Mouse (Mus musculus) myocyte (in vitro differentiated cells): Measurements from ENCODE around the gene Map3k12. TPM values are rescaled to one million over a fixed set of nuclear protein-coding genes. Genes with fewer than 3 reads are reported as not detected.

Source experiments
- H3K27me3 ChIP-seq: one replicate; pipeline ENCODE4 v1.6.1; 2011; ENCODE audit not compliant: control insufficient read depth, insufficient read depth, insufficient read length
- H3K36me3 ChIP-seq: one replicate; pipeline ENCODE4 v1.6.1; 2011; ENCODE audit not compliant: control insufficient read depth, insufficient read depth
- H3K4me2 ChIP-seq: one replicate; pipeline ENCODE4 v1.6.1; 2011; ENCODE audit warnings: low read depth, control low read depth
- H3K4me3 ChIP-seq: one replicate; pipeline ENCODE4 v1.5.1; 2011; ENCODE audit warnings: mild to moderate bottlenecking, control low read depth, moderate library complexity
- H3K79me2 ChIP-seq: one replicate; pipeline ENCODE4 v1.6.1; 2011; ENCODE audit not compliant: control insufficient read depth, insufficient read depth
- H3ac ChIP-seq: one replicate; pipeline ENCODE4 v1.6.1; 2011; ENCODE audit not compliant: control insufficient read depth, insufficient read length
- CEBPB ChIP-seq: IDR thresholded peaks from 2 replicates; pipeline ENCODE4 v1.6.1; 2011; ENCODE audit warnings: mild to moderate bottlenecking, moderate library complexity; ENCODE audit not compliant: poor library complexity, insufficient read depth, severe bottlenecking
- E2F4 ChIP-seq: IDR thresholded peaks from one replicate; pipeline ENCODE4 v1.6.1; 2011; ENCODE audit warnings: mild to moderate bottlenecking, control low read depth, moderate library complexity; ENCODE audit not compliant: insufficient read depth
- MAX ChIP-seq: IDR thresholded peaks from one replicate; pipeline ENCODE4 v1.6.1; 2011; ENCODE audit warnings: low read depth, mild to moderate bottlenecking, control low read depth
- MYOD1 ChIP-seq, 3 experiments: IDR thresholded peaks; one replicate each; pipeline ENCODE4 v1.6.1; 2011; ENCODE audit warnings: control low read depth in 2 of 3, low read depth in 2 of 3, mild to moderate bottlenecking in 2 of 3, moderate library complexity in 1 of 3; ENCODE audit not compliant: insufficient read length in 2 of 3, control insufficient read depth in 1 of 3
- MYOG ChIP-seq, 3 experiments: IDR thresholded peaks; one replicate each; pipeline ENCODE4 v1.6.1; 2011; ENCODE audit warnings: control low read depth in 2 of 3, low read depth in 2 of 3, mild to moderate bottlenecking in 2 of 3; ENCODE audit not compliant: insufficient read length in 2 of 3, control insufficient read depth in 1 of 3, insufficient read depth in 1 of 3
- POLR2A ChIP-seq: IDR thresholded peaks from one replicate; pipeline ENCODE4 v1.6.1; 2011; ENCODE audit warnings: low read depth, mild to moderate bottlenecking, control low read depth, moderate library complexity; ENCODE audit not compliant: insufficient read length
- POLR2AphosphoS2 ChIP-seq: IDR thresholded peaks from one replicate; pipeline ENCODE4 v1.6.1; 2011; ENCODE audit warnings: low read depth, control low read depth; ENCODE audit not compliant: insufficient read length
- REST ChIP-seq: IDR thresholded peaks from one replicate; pipeline ENCODE4 v1.6.1; 2011; ENCODE audit warnings: mild to moderate bottlenecking, control low read depth, moderate library complexity; ENCODE audit not compliant: insufficient read depth, insufficient read length
- SRF ChIP-seq: IDR thresholded peaks from one replicate; pipeline ENCODE4 v1.6.1; 2011; ENCODE audit warnings: low read depth; ENCODE audit not compliant: control insufficient read depth, insufficient read length
- TCF12 ChIP-seq: IDR thresholded peaks from one replicate; pipeline ENCODE4 v1.6.1; 2011; ENCODE audit warnings: mild to moderate bottlenecking, control low read depth; ENCODE audit not compliant: poor library complexity, insufficient read depth, severe bottlenecking
- TCF3 ChIP-seq: IDR thresholded peaks from one replicate; pipeline ENCODE4 v1.6.1; 2011; ENCODE audit warnings: low read depth, control low read depth; ENCODE audit not compliant: insufficient read length
- USF1 ChIP-seq: IDR thresholded peaks from one replicate; pipeline ENCODE4 v1.6.1; 2011; ENCODE audit warnings: low read depth, mild to moderate bottlenecking, control low read depth, moderate library complexity
- polyA plus RNA-seq: library from polyadenylated mRNA; unstranded; fragments of >200 nt; fragmentation: generic; extraction: Trizol; gene quantifications from one replicate; pipeline ENCODE4 v1.2.1, GENCODE M21; 2012; ENCODE audit warnings: missing spikeins

The Map3k12 gene
- polyA plus RNA-seq, 1 experiment = 5.9 TPM

DNA sequence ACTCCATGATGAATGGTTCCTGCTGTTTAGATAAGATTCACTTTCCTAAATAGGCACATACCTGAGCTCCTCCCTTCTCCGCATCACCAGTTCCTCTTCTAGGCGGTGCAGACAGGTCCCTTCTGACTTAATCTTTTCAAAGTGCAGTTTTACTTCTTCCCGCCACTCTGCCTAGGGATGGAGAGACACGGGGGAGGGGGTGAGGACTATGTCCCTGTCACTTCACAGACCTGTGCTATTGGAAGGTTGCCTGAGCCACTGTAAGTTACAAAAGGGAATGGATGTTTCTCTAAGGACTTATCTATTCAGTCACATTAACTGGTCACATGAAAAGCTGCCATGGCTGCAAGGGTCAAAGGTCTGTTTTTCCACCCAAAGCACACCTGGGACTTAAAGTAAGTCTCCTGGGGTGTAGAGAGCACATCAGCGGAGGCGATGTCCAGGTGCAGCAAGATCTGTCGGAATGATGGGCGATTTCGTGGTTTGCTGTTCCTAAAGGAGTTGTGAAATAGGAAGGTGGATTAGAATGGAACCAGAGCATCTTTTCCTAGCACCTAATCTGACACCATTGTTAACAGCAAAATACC, 14.5 kb downstream of the Map3k12 start:
- no peaks in the 10 kb centered on the region for H3K27me3 ChIP-seq
- TF ChIP-seq USF1 (no peak), REST (no peak), TCF12 (no peak), POLR2AphosphoS2 (peak; percentile 35)
- no peak overlapping the region for H3K4me3 ChIP-seq
- no peak overlapping the region for H3ac ChIP-seq
- H3K36me3 ChIP-seq = peaks cover 74% of the 10 kb centered on the region
- peaks cover 6% of the 10 kb centered on the region for H3K79me2 ChIP-seq
- H3K4me2 ChIP-seq = no peak overlapping the region

DNA sequence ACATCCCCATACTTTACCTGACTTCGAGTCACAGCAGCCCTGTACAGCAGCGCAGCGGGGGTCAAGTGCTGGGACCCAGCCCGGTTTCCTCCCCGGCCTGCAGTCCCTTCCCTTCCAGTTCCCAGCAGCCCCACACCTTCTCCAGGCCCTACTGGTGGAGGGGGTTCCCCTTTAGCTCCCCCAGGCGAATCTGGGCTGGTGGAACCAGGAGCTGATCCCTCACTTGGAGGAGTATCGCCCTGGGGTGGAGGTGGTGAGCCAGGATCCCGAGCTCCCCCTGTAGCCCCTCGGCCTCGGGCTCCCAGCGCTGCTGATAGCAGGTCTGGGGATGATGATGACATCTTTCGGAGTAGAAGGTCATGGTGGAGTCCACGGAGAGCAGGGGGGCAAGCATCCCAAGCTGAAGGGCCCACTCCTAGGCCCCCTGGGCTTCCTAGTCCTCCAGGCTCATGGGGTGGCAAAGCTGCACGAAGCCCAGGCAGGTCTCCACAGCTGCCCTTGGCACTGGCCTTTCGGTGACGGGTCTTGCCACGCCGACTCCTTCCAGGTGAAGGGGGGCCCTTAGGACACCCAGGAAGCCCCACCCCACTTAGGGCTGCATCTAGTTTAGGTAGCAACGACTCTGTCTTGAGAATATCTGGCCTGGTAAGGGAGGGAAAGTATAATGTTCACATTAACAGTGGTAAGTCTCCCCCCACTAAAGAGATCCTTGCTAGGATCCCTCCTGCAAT, 15.6 kb downstream of the Map3k12 start:
- Histone ChIP-seq H3K4me2 (no peak overlapping the region), H3K27me3 (no peaks in the 10 kb centered on the region), H3K36me3 (peaks cover 85% of the 10 kb centered on the region), H3K4me3 (no peak overlapping the region), H3K79me2 (peaks cover 14% of the 10 kb centered on the region), H3ac (no peak overlapping the region)
- peak; percentile 61 for TF ChIP-seq POLR2AphosphoS2
- TF ChIP-seq TCF3 = no peak
- no peak for TF ChIP-seq MYOG (IDR thresholded peaks at IDR 0.05; ENCODE audit: control insufficient read depth in 1 of 3, insufficient read depth in 1 of 3, insufficient read length in 2 of 3, low read depth in 2 of 3)
- no peak for TF ChIP-seq TCF12

DNA sequence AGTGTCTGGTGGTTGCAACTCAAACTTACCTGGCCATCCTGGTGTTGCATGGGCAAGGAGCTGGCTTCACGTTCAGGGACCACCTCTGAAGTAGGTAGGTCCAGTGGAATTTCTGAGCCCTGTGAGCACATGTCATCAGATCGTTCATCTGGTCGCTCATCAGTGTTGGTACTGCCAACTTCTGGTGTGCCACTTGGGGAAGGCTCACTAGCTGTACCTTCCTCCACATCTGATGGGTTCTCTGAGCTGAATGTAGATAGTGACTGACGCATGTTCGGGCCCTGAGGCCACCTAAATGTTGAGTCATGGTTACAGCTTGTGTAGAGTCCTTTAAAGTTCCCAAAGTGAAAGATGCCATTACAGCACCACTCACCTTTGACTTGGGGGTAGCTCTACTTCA, 16.4 kb downstream of the Map3k12 start:
- Histone ChIP-seq H3K36me3 (peaks cover 93% of the 10 kb centered on the region), H3K4me2 (no peak overlapping the region), H3K27me3 (no peaks in the 10 kb centered on the region), H3ac (no peak overlapping the region), H3K79me2 (peaks cover 21% of the 10 kb centered on the region), H3K4me3 (no peak overlapping the region)
- TF ChIP-seq POLR2AphosphoS2 (peak; percentile 81), USF1 (no peak)

DNA sequence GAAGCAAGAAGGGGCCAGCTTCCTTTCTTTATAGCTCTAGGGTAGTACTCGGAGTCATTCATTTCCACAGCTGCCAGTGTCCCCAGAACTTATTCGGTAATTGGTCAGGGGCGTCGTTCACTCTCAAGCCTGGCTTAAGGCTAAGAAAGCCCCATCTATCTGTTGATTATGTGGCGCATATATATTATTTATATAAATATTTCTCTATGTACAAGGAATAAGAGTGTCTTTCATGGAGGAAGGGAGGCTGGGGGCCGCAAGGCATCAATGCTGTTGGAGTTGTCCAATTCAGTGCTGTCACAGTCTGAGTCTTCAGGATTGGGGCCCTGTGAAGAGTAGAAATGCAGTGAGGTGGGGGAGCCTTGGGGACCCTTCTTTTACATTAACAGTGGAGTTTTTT, 17.0 kb downstream of the Map3k12 start:
- TF ChIP-seq TCF12 (no peak), POLR2AphosphoS2 (peak; percentile 16), E2F4 (no peak), POLR2A (no peak), USF1 (no peak), TCF3 (no peak), MYOD1 (IDR thresholded peaks at IDR 0.05; ENCODE audit: control insufficient read depth in 1 of 3, insufficient read length in 2 of 3, low read depth in 2 of 3) (no peak), REST (no peak), CEBPB (no peak)
- H3K4me3 ChIP-seq = no peak overlapping the region
- H3K36me3 ChIP-seq = peaks cover 98% of the 10 kb centered on the region
- H3ac ChIP-seq = no peak overlapping the region
- peaks cover 28% of the 10 kb centered on the region for H3K79me2 ChIP-seq
- H3K27me3 ChIP-seq = no peaks in the 10 kb centered on the region
- no peak overlapping the region for H3K4me2 ChIP-seq

DNA sequence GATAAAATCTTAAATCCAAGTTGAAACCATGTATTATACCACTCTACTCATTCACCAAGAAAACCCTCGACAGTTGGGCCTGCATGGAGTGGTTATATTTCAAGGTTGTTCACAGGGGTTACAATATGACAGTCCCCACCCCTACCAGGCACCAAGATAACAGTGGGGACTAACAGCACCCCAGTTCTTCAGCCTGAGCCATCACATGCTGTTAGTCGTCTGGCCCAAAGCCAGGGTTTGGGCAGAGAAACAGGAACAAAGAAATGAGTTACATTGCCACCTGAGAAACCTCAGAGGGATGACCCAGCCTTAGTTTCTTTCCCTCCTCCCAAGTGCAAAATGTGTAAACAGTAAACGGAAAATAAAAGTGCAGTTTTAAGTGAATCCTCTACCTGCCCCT, 17.5 kb downstream of the Map3k12 start:
- H3K27me3 ChIP-seq = no peaks in the 10 kb centered on the region
- no peak overlapping the region for H3ac ChIP-seq
- TF ChIP-seq CEBPB (no peak), POLR2A (no peak), REST (no peak), SRF (no peak), TCF3 (no peak), MYOG (IDR thresholded peaks at IDR 0.05; ENCODE audit: control insufficient read depth in 1 of 3, insufficient read depth in 1 of 3, insufficient read length in 2 of 3, low read depth in 2 of 3) (no peak), E2F4 (no peak), MAX (no peak), USF1 (no peak), MYOD1 (IDR thresholded peaks at IDR 0.05; ENCODE audit: control insufficient read depth in 1 of 3, insufficient read length in 2 of 3, low read depth in 2 of 3) (no peak), POLR2AphosphoS2 (no peak)

DNA sequence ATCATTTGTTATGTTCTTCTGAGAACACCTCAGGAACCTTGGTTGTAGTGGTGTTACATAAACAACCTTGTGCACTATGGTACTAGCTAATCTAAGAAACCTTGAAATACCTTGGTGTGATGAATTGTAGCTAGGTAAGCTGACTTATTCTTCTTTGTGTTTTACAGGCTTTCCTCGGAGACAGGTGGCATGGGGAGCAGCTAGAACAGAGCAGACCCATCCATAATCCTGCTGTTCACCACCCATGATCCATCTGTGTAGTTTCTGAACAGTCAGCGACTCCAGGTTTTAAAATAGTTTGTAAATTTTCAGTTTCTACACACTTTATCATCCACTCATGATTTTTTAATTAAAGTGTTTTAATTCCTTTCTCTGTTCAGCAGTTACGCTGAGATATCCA, 18.5 kb downstream of the Map3k12 start:
- Histone ChIP-seq H3K4me2 (no peak overlapping the region), H3K36me3 (peaks cover 99% of the 10 kb centered on the region), H3K79me2 (peaks cover 42% of the 10 kb centered on the region), H3K4me3 (no peak overlapping the region), H3ac (no peak overlapping the region), H3K27me3 (no peaks in the 10 kb centered on the region)
- TF ChIP-seq SRF = no peak
- TF ChIP-seq CEBPB = no peak
- TF ChIP-seq USF1 = no peak
- TF ChIP-seq POLR2AphosphoS2 = no peak
- TF ChIP-seq MYOG (IDR thresholded peaks at IDR 0.05; ENCODE audit: control insufficient read depth in 1 of 3, insufficient read depth in 1 of 3, insufficient read length in 2 of 3, low read depth in 2 of 3) = no peak
- no peak for TF ChIP-seq E2F4
- TF ChIP-seq TCF12 = no peak
- TF ChIP-seq POLR2A = no peak
- no peak for TF ChIP-seq MAX
- no peak for TF ChIP-seq MYOD1 (IDR thresholded peaks at IDR 0.05; ENCODE audit: control insufficient read depth in 1 of 3, insufficient read length in 2 of 3, low read depth in 2 of 3)
- no peak for TF ChIP-seq REST
- TF ChIP-seq TCF3 = no peak

More for the DNA sequence above, 17.5 kb downstream of the Map3k12 start:
- no peak overlapping the region for H3K4me2 ChIP-seq
- H3K4me3 ChIP-seq = no peak overlapping the region
- peaks cover 33% of the 10 kb centered on the region for H3K79me2 ChIP-seq
- peaks cover 98% of the 10 kb centered on the region for H3K36me3 ChIP-seq
